Mouse (Mus musculus) lung, adult 2 months (tissue): ENCODE results near the gene Ppl.

Experiments used
- CTCF ChIP-seq: fragments of 200-500 bp; IDR thresholded peaks from 2 replicates; pipeline ENCODE4 v1.5.1; 2011; ENCODE audit warnings: mild to moderate bottlenecking, low read length, control low read depth; ENCODE audit not compliant: insufficient read depth
- POLR2A ChIP-seq: fragments of 200-500 bp; IDR thresholded peaks from 2 replicates; pipeline ENCODE4 v1.6.1; 2011; ENCODE audit warnings: low read depth, mild to moderate bottlenecking, control low read depth, low read length, borderline replicate concordance; ENCODE audit errors: extremely low read depth

GRCm38 (mm10) chr16:5131251-5131922 is 834 bp downstream of the Ppl start:
- TF ChIP-seq POLR2A, result 0 out of 2 replicates have a peak, but pooled peaks have one; percentile 8
- no peak for TF ChIP-seq CTCF
